Mouse (Mus musculus): ENCODE measurements around the gene Olfr1368. TPM values are rescaled to one million over a fixed set of nuclear protein-coding genes. Genes with fewer than 3 reads are reported as not detected.
"Not testable (repeated sequence)": the region's sequence is repeated elsewhere in the genome, so short reads cannot be mapped to it uniquely, and the experiment has no call there.

Gene Olfr1368
- polyA plus RNA-seq, 1 experiment from 2014 or later: not detected

DNA sequence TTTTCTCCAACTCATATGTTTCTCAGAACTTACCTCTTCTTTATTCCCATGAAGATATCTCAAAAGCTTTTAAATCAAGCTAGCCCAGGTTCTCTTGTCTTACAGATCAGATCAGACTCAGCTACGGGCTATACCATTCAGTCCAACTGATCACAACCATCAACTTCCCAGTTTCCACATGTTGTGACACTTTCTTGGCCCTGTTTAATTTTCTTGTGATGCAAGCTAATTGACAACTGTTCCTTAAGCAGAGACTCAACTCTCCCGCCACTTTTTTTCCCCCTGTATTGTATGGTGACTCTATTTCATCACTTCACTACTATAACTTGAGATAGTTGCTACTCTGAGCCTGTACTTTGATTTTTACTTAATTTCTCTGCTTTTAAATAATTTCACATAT is 15.9 kb upstream of the Olfr1368 start:
- Histone ChIP-seq H3K4me1 (peaks cover 3% of the 10 kb centered on the region; the same call in 1 of the 2 replicates), H3K27ac (no peak overlapping the region), H3K9me3 (no peaks in the 10 kb centered on the region), H3K4me3 (0 out of 2 replicates have a peak overlapping the region, but pooled peaks have one; percentile 13), H3K27me3 (replicated peaks) (0 out of 2 replicates have a peak, but pooled peaks cover 2% of the 10 kb centered on the region), H3K9ac (no peak overlapping the region), H3K4me2 (replicated peaks) (peak overlapping the region; percentile 91), H3K36me3 (no peaks in the 10 kb centered on the region)
- no peak for ATAC-seq (ENCODE audit: low FRiP score, low read depth)
- WGBS: 44% methylated on average over 2 of the region's 2 CpGs

DNA sequence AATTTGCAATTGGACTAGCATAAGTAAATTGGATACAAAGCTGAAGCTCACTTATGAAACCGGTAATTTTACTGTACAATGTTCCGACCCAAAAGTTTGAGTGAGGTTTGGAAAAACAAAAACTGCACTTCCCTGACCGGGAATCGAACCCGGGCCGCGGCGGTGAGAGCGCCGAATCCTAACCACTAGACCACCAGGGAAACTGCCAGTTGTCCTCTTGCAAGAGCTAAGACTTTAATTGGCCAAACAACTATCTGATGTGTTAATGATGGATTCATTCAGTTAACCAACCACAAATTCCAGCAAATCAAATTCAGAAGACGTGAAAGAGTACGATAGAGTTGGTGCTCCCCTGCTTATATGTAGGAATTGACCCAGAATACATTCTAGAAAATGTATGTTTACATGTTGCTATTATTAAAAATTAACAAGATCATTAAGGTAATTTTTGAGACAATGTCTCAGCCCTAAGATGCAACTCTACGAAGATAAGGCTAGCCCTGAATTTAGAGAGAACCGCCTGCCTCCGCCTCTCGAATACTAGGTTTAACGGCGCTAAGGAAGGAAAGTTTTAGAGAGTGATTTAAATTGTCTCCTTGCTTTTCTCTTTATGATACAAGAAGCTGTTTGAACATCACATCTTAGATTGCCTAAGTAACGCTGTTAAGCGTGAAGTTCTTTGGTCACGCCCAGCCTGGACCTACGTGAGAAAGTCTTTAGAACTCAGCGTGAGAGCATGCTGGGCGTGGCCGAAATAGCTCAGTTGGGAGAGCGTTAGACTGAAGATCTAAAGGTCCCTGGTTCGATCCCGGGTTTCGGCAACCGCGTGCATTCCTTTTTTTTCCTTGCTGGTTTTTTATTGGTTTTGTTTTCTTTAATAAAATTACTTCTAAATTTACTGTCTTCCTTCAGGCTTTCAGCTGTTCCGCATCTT is 15.3 kb upstream of the Olfr1368 start:
- H3K4me2 ChIP-seq (replicated peaks): peak overlapping the region; percentile 91
- H3K27ac ChIP-seq: no peak overlapping the region
- 0 out of 2 replicates have a peak, but pooled peaks cover 2% of the 10 kb centered on the region for H3K27me3 ChIP-seq (replicated peaks)
- H3K9ac ChIP-seq: no peak overlapping the region
- peak; percentile 90 for ATAC-seq (ENCODE audit: low FRiP score, low read depth)
- peak overlapping the region; percentile 51 for H3K4me3 ChIP-seq
- H3K36me3 ChIP-seq: no peaks in the 10 kb centered on the region
- peaks cover 3% of the 10 kb centered on the region; the same call in 1 of the 2 replicates for H3K4me1 ChIP-seq
- no peaks in the 10 kb centered on the region for H3K9me3 ChIP-seq
- under 1% methylated on average over 32 of the region's 32 CpGs for WGBS

GRCm38 (mm10) chr13:21160041-21160511 is 14.4 kb upstream of the Olfr1368 start:
- under 1% methylated on average over 16 of the region's 16 CpGs for whole genome bisulfite sequencing
- Histone ChIP-seq H3K4me1 (peaks cover 3% of the 10 kb centered on the region; the same call in 1 of the 2 replicates), H3K27me3 (replicated peaks) (0 out of 2 replicates have a peak, but pooled peaks cover 2% of the 10 kb centered on the region)

DNA sequence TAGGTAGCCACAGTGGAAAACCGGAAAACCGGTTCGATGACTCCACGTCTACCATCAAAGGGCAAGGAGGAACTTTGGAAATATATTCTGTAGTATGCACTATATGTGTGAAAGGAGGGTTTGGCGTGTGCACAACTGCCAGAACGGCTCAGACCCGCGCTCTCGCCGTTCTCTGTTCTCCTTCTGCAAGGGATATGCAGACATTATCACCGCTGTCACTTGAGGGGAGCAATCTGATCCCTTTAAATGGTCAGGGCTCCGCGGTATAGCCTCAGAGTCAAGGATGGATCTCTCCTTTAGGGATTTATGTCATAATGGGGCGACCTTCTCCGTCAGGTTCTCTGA is 13.8 kb upstream of the Olfr1368 start:
- Histone ChIP-seq H3K36me3 (no peaks in the 10 kb centered on the region), H3K9ac (peak overlapping the region; percentile 22; the same call in 1 of the 2 replicates), H3K27ac (no peak overlapping the region), H3K4me3 (peak overlapping the region; percentile 46), H3K9me3 (no peaks in the 10 kb centered on the region), H3K27me3 (replicated peaks) (0 out of 2 replicates have a peak, but pooled peaks cover 2% of the 10 kb centered on the region), H3K4me2 (replicated peaks) (peak overlapping the region; percentile 91), H3K4me1 (peaks cover 3% of the 10 kb centered on the region; the same call in 1 of the 2 replicates)
- no peak for ATAC-seq (ENCODE audit: low FRiP score, low read depth)
- WGBS: under 1% methylated on average over 15 of the region's 15 CpGs

More at GRCm38 (mm10) chr13:21160041-21160511, 14.4 kb upstream of the Olfr1368 start:
- peak overlapping the region; percentile 46 for H3K4me3 ChIP-seq
- no peaks in the 10 kb centered on the region for H3K36me3 ChIP-seq
- ATAC-seq (ENCODE audit: low FRiP score, low read depth): peak; percentile 34
- H3K9ac ChIP-seq: peak overlapping the region; percentile 22
- H3K27ac ChIP-seq: no peak overlapping the region
- H3K9me3 ChIP-seq: no peaks in the 10 kb centered on the region
- peak overlapping the region; percentile 91 for H3K4me2 ChIP-seq (replicated peaks)

DNA sequence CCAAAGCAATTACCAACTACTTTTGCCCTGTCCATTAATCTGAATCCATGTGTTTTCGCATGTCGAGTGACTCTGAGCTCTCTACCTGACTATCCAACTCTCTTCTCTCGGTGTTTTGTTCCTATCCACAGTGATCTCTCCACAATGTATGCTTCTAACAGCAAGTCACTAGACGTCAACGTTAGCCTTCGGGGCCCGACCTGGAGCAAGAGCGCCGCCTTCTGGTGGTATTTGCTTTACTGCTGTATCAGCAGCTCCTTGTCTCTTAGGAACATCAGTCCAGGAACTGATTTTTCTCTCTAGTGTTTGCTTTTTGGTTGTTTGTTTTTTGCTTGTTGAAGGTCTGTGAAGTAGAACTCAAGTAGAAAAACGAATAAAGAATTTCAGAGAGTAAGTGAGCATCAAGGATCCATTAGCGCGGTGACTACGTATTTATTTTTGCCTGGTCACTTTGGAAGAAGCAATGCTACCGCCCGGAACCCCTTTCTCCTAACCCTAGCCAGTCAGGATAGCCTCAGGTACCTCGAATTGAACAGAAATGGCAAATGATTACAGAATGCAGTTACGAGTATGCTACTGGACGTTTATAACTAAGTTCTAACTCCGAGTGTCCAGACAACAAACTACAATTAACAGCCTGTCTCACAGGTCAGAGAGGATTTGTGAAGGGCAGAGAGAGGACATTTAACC is 13.3 kb upstream of the Olfr1368 start:
- H3K4me3 ChIP-seq: peak overlapping the region; percentile 46
- peak overlapping the region; percentile 91 for H3K4me2 ChIP-seq (replicated peaks)
- H3K36me3 ChIP-seq: no peaks in the 10 kb centered on the region
- no peaks in the 10 kb centered on the region for H3K9me3 ChIP-seq
- peaks cover 3% of the 10 kb centered on the region; the same call in 1 of the 2 replicates for H3K4me1 ChIP-seq
- peak; percentile 27 for ATAC-seq (ENCODE audit: low FRiP score, low read depth)
- 0 out of 2 replicates have a peak, but pooled peaks cover 2% of the 10 kb centered on the region for H3K27me3 ChIP-seq (replicated peaks)
- no peak overlapping the region for H3K27ac ChIP-seq
- H3K9ac ChIP-seq: peak overlapping the region; percentile 22; the same call in 1 of the 2 replicates
- under 1% methylated on average over 19 of the region's 19 CpGs for WGBS

DNA sequence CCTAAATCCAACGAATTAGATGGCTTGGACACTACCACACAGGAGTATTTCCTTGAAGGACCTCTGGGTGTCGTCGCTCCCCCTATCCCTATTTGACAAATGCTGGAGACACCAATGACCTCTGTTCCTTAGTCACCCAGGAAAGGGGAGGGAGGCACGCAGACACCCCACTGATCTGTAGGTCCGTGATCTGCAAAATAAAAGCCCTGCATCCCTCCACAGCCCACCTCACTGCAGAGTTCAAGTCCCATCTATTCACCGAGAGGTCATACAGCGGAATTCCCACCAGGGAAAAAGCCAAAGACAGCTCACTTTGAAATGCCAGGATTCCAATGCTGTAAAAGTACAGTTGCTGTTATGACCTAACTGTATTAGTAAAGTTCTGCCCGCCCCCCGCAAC is 12.4 kb upstream of the Olfr1368 start:
- no peak for ATAC-seq (ENCODE audit: low FRiP score, low read depth)
- H3K27ac ChIP-seq: no peak overlapping the region
- WGBS: 4% methylated on average over 9 of the region's 9 CpGs
- no peaks in the 10 kb centered on the region for H3K36me3 ChIP-seq
- H3K9me3 ChIP-seq: no peaks in the 10 kb centered on the region
- peak overlapping the region; percentile 91 for H3K4me2 ChIP-seq (replicated peaks)
- H3K4me3 ChIP-seq: 0 out of 2 replicates have a peak overlapping the region, but pooled peaks have one; percentile 3
- H3K27me3 ChIP-seq (replicated peaks): 0 out of 2 replicates have a peak, but pooled peaks cover 2% of the 10 kb centered on the region
- H3K4me1 ChIP-seq: peaks cover 3% of the 10 kb centered on the region; the same call in 1 of the 2 replicates
- H3K9ac ChIP-seq: no peak overlapping the region

DNA sequence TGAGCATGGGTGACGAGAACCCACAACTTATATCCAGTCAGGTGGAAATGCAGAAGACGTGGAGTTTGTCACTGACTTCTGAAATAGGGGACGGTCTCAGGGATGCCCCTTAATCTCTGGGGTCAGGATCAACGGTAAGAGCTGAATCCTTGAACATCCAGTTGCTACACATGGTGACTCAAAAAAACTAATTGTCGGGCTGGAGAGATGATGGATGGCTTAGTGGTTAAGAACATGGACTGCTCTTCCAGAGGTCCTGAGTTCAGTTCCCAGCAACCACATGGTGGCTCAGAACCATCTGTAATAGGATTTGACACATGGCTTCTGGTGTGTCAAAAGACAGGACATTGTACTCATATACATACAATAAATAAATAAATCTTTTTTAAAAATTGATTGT is 10.2 kb upstream of the Olfr1368 start:
- H3K4me1 ChIP-seq: peaks cover 3% of the 10 kb centered on the region; the same call in 1 of the 2 replicates
- 85% methylated on average over 5 of the region's 5 CpGs for WGBS
- no peaks in the 10 kb centered on the region for H3K9me3 ChIP-seq
- H3K9ac ChIP-seq: no peak overlapping the region
- H3K4me3 ChIP-seq: no peak overlapping the region
- H3K27ac ChIP-seq: no peak overlapping the region
- 0 out of 2 replicates have a peak, but pooled peaks cover 2% of the 10 kb centered on the region for H3K27me3 ChIP-seq (replicated peaks)
- H3K36me3 ChIP-seq: no peaks in the 10 kb centered on the region
- no peak overlapping the region for H3K4me2 ChIP-seq (replicated peaks)
- no peak for ATAC-seq (ENCODE audit: low FRiP score, low read depth)

DNA sequence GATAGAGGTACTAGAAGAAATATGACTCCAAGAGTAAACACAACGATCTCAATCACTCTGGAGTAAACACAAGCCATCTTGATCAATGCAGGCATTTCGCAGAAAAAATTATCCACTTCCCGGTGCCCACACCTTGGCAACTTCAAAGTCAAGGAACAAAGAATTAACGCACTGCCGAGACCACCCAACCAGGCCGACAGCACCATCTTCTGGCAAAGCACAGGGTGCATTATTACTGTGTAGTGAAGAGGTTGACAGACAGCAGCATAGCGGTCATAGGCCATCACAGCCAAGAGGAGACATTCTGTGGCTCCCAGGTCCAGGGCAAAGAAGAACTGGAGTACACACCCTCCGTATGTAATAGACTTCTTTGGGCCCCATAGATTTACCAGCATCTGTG is 3.2 kb downstream of the Olfr1368 start:
- Histone ChIP-seq H3K4me2 (replicated peaks) (no peak overlapping the region), H3K27me3 (replicated peaks) (no peaks in the 10 kb centered on the region), H3K27ac (no peak overlapping the region), H3K4me1 (no peaks in the 10 kb centered on the region), H3K36me3 (no peaks in the 10 kb centered on the region), H3K4me3 (no peak overlapping the region), H3K9me3 (no peaks in the 10 kb centered on the region), H3K9ac (no peak overlapping the region)
- 45% methylated on average over 8 of the region's 8 CpGs for WGBS
- no peak for ATAC-seq (ENCODE audit: low FRiP score, low read depth)

GRCm38 (mm10) chr13:21129339-21129738 is 16.3 kb downstream of the Olfr1368 start, which contains the start of gene Olfr263:
Olfr263 (plus strand) TSS chr13:21129639.
- not testable (repeated sequence) for H3K27ac ChIP-seq; H3K9me3 ChIP-seq; H3K4me3 ChIP-seq; H3K4me1 ChIP-seq; H3K27me3 ChIP-seq (replicated peaks); ATAC-seq (ENCODE audit: low FRiP score, low read depth); H3K9ac ChIP-seq; H3K36me3 ChIP-seq; H3K4me2 ChIP-seq (replicated peaks)
- 82% methylated on average over 3 of the region's 3 CpGs for WGBS

GRCm38 (mm10) chr13:21114121-21114520 is 31.5 kb downstream of the Olfr1368 start:
- no peak for ATAC-seq (ENCODE audit: low FRiP score, low read depth)
- no peak overlapping the region for H3K4me3 ChIP-seq
- no peaks in the 10 kb centered on the region for H3K27me3 ChIP-seq (replicated peaks)
- no peaks in the 10 kb centered on the region for H3K9me3 ChIP-seq
- H3K4me1 ChIP-seq: no peaks in the 10 kb centered on the region
- 89% methylated on average over 4 of the region's 4 CpGs for WGBS
- H3K4me2 ChIP-seq (replicated peaks): no peak overlapping the region
- H3K9ac ChIP-seq: no peak overlapping the region
- H3K27ac ChIP-seq: no peak overlapping the region
- H3K36me3 ChIP-seq: no peaks in the 10 kb centered on the region

GRCm38 (mm10) chr13:21111183-21111582 is 34.5 kb downstream of the Olfr1368 start, which contains the start of gene Olfr1369-ps1:
Olfr1369-ps1 (plus strand) TSS chr13:21111483.
- not testable (repeated sequence) for H3K9me3 ChIP-seq; H3K4me2 ChIP-seq (replicated peaks); H3K36me3 ChIP-seq; H3K4me1 ChIP-seq; ATAC-seq (ENCODE audit: low FRiP score, low read depth); H3K27me3 ChIP-seq (replicated peaks); H3K27ac ChIP-seq; H3K4me3 ChIP-seq; H3K9ac ChIP-seq
- WGBS: 75% methylated on average over 3 of the region's 3 CpGs

DNA sequence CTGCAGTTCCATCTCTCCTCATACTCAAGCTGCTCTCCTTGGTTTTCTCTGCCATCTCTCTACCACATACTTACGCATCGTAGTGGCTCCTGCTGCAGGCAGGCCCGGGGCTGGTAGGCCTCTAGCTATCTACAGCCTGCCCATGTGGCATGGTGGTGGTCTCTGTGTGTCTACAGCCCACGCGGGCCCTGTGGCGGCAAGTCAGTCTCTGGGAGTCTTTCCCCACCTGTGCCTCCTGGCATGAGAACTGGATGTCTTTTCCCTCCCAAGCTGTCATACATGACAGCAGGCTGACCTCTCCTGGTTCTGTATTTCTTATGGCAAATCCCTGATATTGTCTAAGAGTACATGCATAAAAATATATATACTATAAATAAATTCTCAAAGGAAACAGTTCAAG is 35.2 kb downstream of the Olfr1368 start:
- no peaks in the 10 kb centered on the region for H3K27me3 ChIP-seq (replicated peaks)
- H3K4me1 ChIP-seq: no peaks in the 10 kb centered on the region
- H3K36me3 ChIP-seq: no peaks in the 10 kb centered on the region
- ATAC-seq (ENCODE audit: low FRiP score, low read depth): no peak
- H3K9me3 ChIP-seq: no peaks in the 10 kb centered on the region
- H3K27ac ChIP-seq: no peak overlapping the region
- no peak overlapping the region for H3K4me2 ChIP-seq (replicated peaks)
- no peak overlapping the region for H3K9ac ChIP-seq
- 89% methylated on average over 6 of the region's 6 CpGs for WGBS
- no peak overlapping the region for H3K4me3 ChIP-seq

All from neural tube, embryonic 12.5 days (tissue).